Mouse (Mus musculus) forebrain, postnatal 0 days (tissue): ENCODE results near the gene Slc8a2. TPM values are rescaled to one million over a fixed set of nuclear protein-coding genes. Genes with fewer than 3 reads are reported as not detected.

ENCODE experiments used
- ATAC-seq: fragments of 200-750 bp; cut with Nextera tagmentation; 2 replicates; pipeline ENCODE4 v1.8.0; 2017; ENCODE audit warnings: mild to moderate bottlenecking, moderate library complexity
- DNase-seq: peaks from one replicate; pipeline ENCODE4 v3.0.0-alpha.2; 2015
- H3K27ac ChIP-seq: fragments of 300-500 bp; sonication (generic); 2 replicates; pipeline ENCODE4 v1.5.1; 2014; ENCODE audit warnings: low read depth, mild to moderate bottlenecking, antibody characterized with exemption, low read length, moderate library complexity, mixed read lengths
- H3K27me3 ChIP-seq: fragments of 300-500 bp; sonication (generic); 2 replicates; pipeline ENCODE4 v1.6.1; 2014; ENCODE audit warnings: mild to moderate bottlenecking, low read length, mixed read lengths; ENCODE audit not compliant: insufficient read depth
- H3K36me3 ChIP-seq: fragments of 300-500 bp; sonication (generic); 2 replicates; pipeline ENCODE4 v1.6.1; 2014; ENCODE audit warnings: mild to moderate bottlenecking, moderate library complexity; ENCODE audit not compliant: insufficient read depth
- H3K4me1 ChIP-seq: fragments of 300-500 bp; sonication (generic); 2 replicates; pipeline ENCODE4 v1.6.1; 2014; ENCODE audit warnings: antibody characterized with exemption; ENCODE audit not compliant: insufficient read depth
- H3K4me2 ChIP-seq: fragments of 300-500 bp; sonication (generic); 2 replicates; pipeline ENCODE4 v1.6.1; 2014; ENCODE audit warnings: low read depth, mild to moderate bottlenecking, moderate library complexity
- H3K4me3 ChIP-seq: fragments of 300-500 bp; sonication (generic); 2 replicates; pipeline ENCODE4 v1.5.1; 2014; ENCODE audit warnings: low read depth, low read length, mixed read lengths
- H3K9ac ChIP-seq: fragments of 300-500 bp; sonication (generic); 2 replicates; pipeline ENCODE4 v1.6.1; 2014; ENCODE audit warnings: mild to moderate bottlenecking
- H3K9me3 ChIP-seq: fragments of 300-500 bp; sonication (generic); 2 replicates; pipeline ENCODE4 v1.6.1; 2016; ENCODE audit warnings: low read length
- CTCF ChIP-seq: sonication (generic); IDR thresholded peaks from 2 replicates; pipeline ENCODE4 v1.5.1; 2016; ENCODE audit warnings: antibody characterized with exemption, control low read depth, low read depth
- WGBS: fragments of 180-500 bp; shearing (Covaris S2); extraction: QIAGEN DNeasy Blood & Tissue Kit; methylation state at CpG from one replicate; pipeline ENCODE4 v1.1.7; 2014; 5-methylcytosine and 5-hydroxymethylcytosine counted together
- polyA plus RNA-seq: library from polyadenylated mRNA; unstranded; fragments of >200 nt; fragmentation: Nextera tagmentation; extraction: Ambion mirVana; gene quantifications from 2 replicates; pipeline ENCODE4 v1.2.1, GENCODE M21; 2015
- total RNA-seq: library from RNA; depleted of rRNA; stranded (reverse); fragments of >200 nt; gene quantifications from 2 replicates; pipeline ENCODE4 v1.2.3, GENCODE M21; 2014

Gene Slc8a2
- total and polyA plus RNA-seq, 2 experiments from 2014 or later, result 0.99 to 55.8 TPM

GRCm38 (mm10) chr7:16150191-16151145, 20.8 kb downstream of the Slc8a2 start:
- Histone ChIP-seq H3K9ac (no peak overlapping the region), H3K4me1 (peaks cover 20% of the 10 kb centered on the region), H3K27me3 (no peaks in the 10 kb centered on the region), H3K36me3 (no peaks in the 10 kb centered on the region; the same call in 1 of the 2 replicates), H3K9me3 (no peaks in the 10 kb centered on the region), H3K27ac (no peak overlapping the region), H3K4me2 (no peak overlapping the region), H3K4me3 (no peak overlapping the region)
- DNase-seq, result no peak
- 73% methylated on average over 9 of the region's 9 CpGs for WGBS
- no peak for ATAC-seq
- no peak for TF ChIP-seq CTCF

GRCm38 (mm10) chr7:16153522-16153921, 23.9 kb downstream of the Slc8a2 start:
- Histone ChIP-seq H3K9me3 (no peaks in the 10 kb centered on the region), H3K9ac (no peak overlapping the region), H3K4me3 (no peak overlapping the region), H3K36me3 (no peaks in the 10 kb centered on the region), H3K4me1 (peaks cover 6% of the 10 kb centered on the region), H3K4me2 (no peak overlapping the region), H3K27me3 (peaks cover 4% of the 10 kb centered on the region; the same call in 1 of the 2 replicates), H3K27ac (no peak overlapping the region)
- 16% methylated on average over 10 of the region's 10 CpGs for WGBS
- DNase-seq (peak; percentile 84), ATAC-seq (peak; percentile 70; the same call in 1 of the 2 replicates)
- TF ChIP-seq CTCF, result peak; percentile 88

- Histone ChIP-seq H3K36me3 (no peaks in the 10 kb centered on the region), H3K27ac (no peak overlapping the region), H3K4me1 (no peaks in the 10 kb centered on the region), H3K9ac (no peak overlapping the region), H3K4me2 (no peak overlapping the region), H3K9me3 (no peaks in the 10 kb centered on the region), H3K4me3 (no peak overlapping the region), H3K27me3 (peaks cover 9% of the 10 kb centered on the region)
- WGBS, result 58% methylated on average over 9 of the region's 9 CpGs
- ATAC-seq (peak; percentile 50), DNase-seq (peak; percentile 72)
- no peak for TF ChIP-seq CTCF
These were observed 25.7 kb downstream of the Slc8a2 start for GRCm38 (mm10) chr7:16155132-16155872.

DNA sequence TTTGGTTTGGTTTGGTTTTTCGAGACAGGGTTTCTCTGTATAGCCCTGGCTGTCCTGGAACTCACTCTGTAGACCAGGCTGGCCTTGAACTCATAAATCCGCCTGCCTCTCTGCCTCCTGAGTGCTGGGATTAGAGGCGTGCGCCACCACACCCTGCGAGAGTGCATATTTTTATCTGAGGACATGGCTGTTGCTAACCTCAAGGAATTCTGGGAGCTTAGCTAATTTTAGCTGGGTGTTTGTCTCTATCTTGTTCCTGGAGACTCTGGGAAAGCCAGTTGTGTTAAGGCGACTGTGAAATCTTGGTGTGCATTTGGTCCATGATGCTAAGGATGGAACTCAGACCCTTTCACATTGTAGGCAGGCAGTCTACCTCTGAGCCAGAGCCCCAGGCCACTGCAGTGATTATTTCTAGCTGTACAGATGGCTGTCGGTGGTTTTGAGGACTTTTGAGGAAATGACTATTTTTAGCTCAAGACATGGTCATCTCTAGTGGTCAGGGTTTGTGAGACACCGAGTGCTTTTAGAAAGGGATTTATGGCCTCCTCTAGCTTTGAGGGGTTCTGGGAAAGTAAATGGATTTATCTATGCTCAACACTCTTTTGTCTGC, 26.6 kb downstream of the Slc8a2 start:
- H3K36me3 ChIP-seq, result no peaks in the 10 kb centered on the region
- H3K4me1 ChIP-seq, result no peaks in the 10 kb centered on the region
- no peak overlapping the region for H3K4me3 ChIP-seq
- H3K4me2 ChIP-seq, result no peak overlapping the region
- no peak for DNase-seq
- ATAC-seq, result no peak
- TF ChIP-seq CTCF, result no peak
- H3K9ac ChIP-seq, result no peak overlapping the region
- WGBS, result 76% methylated on average over 8 of the region's 8 CpGs
- no peak overlapping the region for H3K27ac ChIP-seq
- H3K27me3 ChIP-seq, result peaks cover 9% of the 10 kb centered on the region
- no peaks in the 10 kb centered on the region for H3K9me3 ChIP-seq

GRCm38 (mm10) chr7:16158735-16159134, 29.1 kb downstream of the Slc8a2 start:
- H3K4me1 ChIP-seq, result no peaks in the 10 kb centered on the region
- 10% methylated on average over 39 of the region's 39 CpGs for WGBS
- H3K9ac ChIP-seq, result peak overlapping the region; percentile 15
- no peaks in the 10 kb centered on the region for H3K36me3 ChIP-seq
- no peak for DNase-seq
- no peak overlapping the region for H3K4me3 ChIP-seq
- TF ChIP-seq CTCF, result no peak
- H3K4me2 ChIP-seq, result no peak overlapping the region; the same call in 1 of the 2 replicates
- H3K27ac ChIP-seq, result no peak overlapping the region
- H3K9me3 ChIP-seq, result no peaks in the 10 kb centered on the region
- no peak for ATAC-seq
- peaks cover 9% of the 10 kb centered on the region for H3K27me3 ChIP-seq

DNA sequence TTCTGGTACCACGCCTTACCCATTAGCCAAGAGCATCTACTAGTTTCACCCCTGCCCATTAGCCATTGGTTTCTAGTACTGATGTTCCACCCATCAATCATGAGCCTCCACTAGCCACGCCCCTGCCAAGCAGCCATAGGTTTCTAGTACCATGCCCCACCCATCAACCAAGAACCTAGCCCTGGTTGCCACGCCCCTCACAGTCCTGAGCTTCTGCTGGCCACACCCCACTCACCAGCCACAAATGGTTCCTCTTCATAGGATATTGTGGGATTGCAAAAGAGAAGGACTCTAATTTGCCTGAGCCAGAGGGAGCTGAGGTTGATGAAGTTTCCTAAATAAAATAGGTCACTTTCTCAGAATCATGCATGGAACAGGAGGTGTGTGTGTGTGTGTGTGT, 31.1 kb downstream of the Slc8a2 start:
- no peak overlapping the region for H3K27ac ChIP-seq
- no peak overlapping the region for H3K9ac ChIP-seq
- TF ChIP-seq CTCF, result no peak
- H3K4me2 ChIP-seq, result no peak overlapping the region
- 79% methylated on average over 3 of the region's 3 CpGs for WGBS
- ATAC-seq (no peak), DNase-seq (no peak)
- H3K36me3 ChIP-seq, result no peaks in the 10 kb centered on the region
- H3K4me1 ChIP-seq, result no peaks in the 10 kb centered on the region
- H3K4me3 ChIP-seq, result no peak overlapping the region
- H3K27me3 ChIP-seq, result peaks cover 9% of the 10 kb centered on the region
- H3K9me3 ChIP-seq, result no peaks in the 10 kb centered on the region
